Comparison of ENCODE assay signal across 19 mouse cellular contexts in genomic region chr4:48332453-48333051, GRCm38 (mm10). TPM values are rescaled to one million over a fixed set of nuclear protein-coding genes. Genes with fewer than 3 reads are reported as not detected.
DNase-seq lines count a peak whose midpoint lies in the region; ATAC-seq lines count a peak whose summit lies in the region.
"Had no signal": no experiment of that assay in that cellular context is flagged by ENCODE, and none has a peak within 500 bp of the region (broad histone marks: within the 10 kb centered on the region; RNA-seq: fewer than 3 reads in every experiment).

No protein-coding gene starts in this region.

- H3K27ac ChIP-seq in liver, embryonic 15.5 days (replicated peaks), result no peak overlapping the region
- H3K27ac ChIP-seq in liver, embryonic 11.5 days (ENCODE audit: low read depth, low read length), result no peak overlapping the region
- no peak overlapping the region for H3K27ac ChIP-seq in intestine, embryonic 15.5 days
- H3K27ac ChIP-seq: hindbrain, embryonic 13.5 days; neural tube, embryonic 12.5 days had no signal

- H3K36me3 ChIP-seq in liver, embryonic 15.5 days (replicated peaks), result no peaks in the 10 kb centered on the region
- no peaks in the 10 kb centered on the region for H3K36me3 ChIP-seq in liver, embryonic 11.5 days (ENCODE audit: control insufficient read depth, insufficient read depth, low read length)
- H3K36me3 ChIP-seq in intestine, embryonic 15.5 days, result no peaks in the 10 kb centered on the region
- H3K36me3 ChIP-seq: hindbrain, embryonic 13.5 days; neural tube, embryonic 12.5 days had no signal

- 0 out of 2 replicates have a peak, but pooled peaks have one; percentile 34 for ATAC-seq in liver, embryonic 15.5 days (ENCODE audit: insufficient read depth)
- no peak for ATAC-seq in liver, embryonic 11.5 days (replicated peaks; ENCODE audit: low FRiP score)
- ATAC-seq in intestine, embryonic 15.5 days, result peak; percentile 87
- ATAC-seq: activated CD4-positive, CD25-positive, alpha-beta regulatory T cell, adult 4 months; forebrain, embryonic 14.5 days had no signal

- no peaks in the 10 kb centered on the region for H3K4me1 ChIP-seq in liver, embryonic 15.5 days (replicated peaks)
- H3K4me1 ChIP-seq in liver, embryonic 11.5 days (replicated peaks; ENCODE audit: control insufficient read depth, insufficient read depth, low read length), result no peaks in the 10 kb centered on the region
- H3K4me1 ChIP-seq in intestine, embryonic 15.5 days (replicated peaks), result no peaks in the 10 kb centered on the region
- H3K4me1 ChIP-seq: megakaryocyte, embryonic 14.5 days; neural tube, embryonic 12.5 days had no signal

- DNase-seq in liver, embryonic 11.5 days (ENCODE audit: low spot score), result no peak
- peak; percentile 16 for DNase-seq in 3134 (ENCODE audit: extremely low read depth, insufficient read length, low spot score)
- DNase-seq in Muller cell, postnatal 12 days (ENCODE audit: inconsistent ontology term), result peak; percentile 41
- no peak for DNase-seq in thymus, postnatal 25 days
- DNase-seq in left cerebral cortex, postnatal 14 days (ENCODE audit: low spot score in 2 of 2), result no peak
- DNase-seq: cerebellum, adult 9-11 months; layer of hippocampus, postnatal 36 days; left cerebral cortex, postnatal 4 days; lung, embryonic 14.5 days; right cerebral cortex, postnatal 4 days; thymus, adult 2 months had no signal

- intact Hi-C loops in left cerebral cortex, postnatal 14 days (cut with DNase I), result no loop called here

- no peak overlapping the region for H3K4me2 ChIP-seq in liver, embryonic 15.5 days
- H3K4me2 ChIP-seq in liver, embryonic 11.5 days, result no peak overlapping the region
- no peak overlapping the region for H3K4me2 ChIP-seq in intestine, embryonic 15.5 days (replicated peaks)
- H3K4me2 ChIP-seq: hindbrain, embryonic 13.5 days; lung, embryonic 14.5 days; neural tube, embryonic 12.5 days had no signal

- no peak overlapping the region for H3K4me3 ChIP-seq in liver, embryonic 15.5 days (replicated peaks)
- no peak overlapping the region for H3K4me3 ChIP-seq in liver, embryonic 11.5 days (ENCODE audit: low read depth, low read length)
- no peak overlapping the region for H3K4me3 ChIP-seq in intestine, embryonic 15.5 days (replicated peaks)
- H3K4me3 ChIP-seq: hindbrain, embryonic 13.5 days; megakaryocyte, embryonic 14.5 days; neural tube, embryonic 12.5 days had no signal

- H3K9me3 ChIP-seq in liver, embryonic 15.5 days (replicated peaks), result no peaks in the 10 kb centered on the region
- H3K9me3 ChIP-seq in liver, embryonic 11.5 days (ENCODE audit: control insufficient read depth, low read length), result no peaks in the 10 kb centered on the region
- H3K9me3 ChIP-seq in intestine, embryonic 15.5 days, result no peaks in the 10 kb centered on the region
- H3K9me3 ChIP-seq: hindbrain, embryonic 13.5 days; megakaryocyte, embryonic 14.5 days; neural tube, embryonic 12.5 days had no signal

- no peaks in the 10 kb centered on the region for H3K27me3 ChIP-seq in liver, embryonic 15.5 days
- H3K27me3 ChIP-seq in liver, embryonic 11.5 days (replicated peaks; ENCODE audit: control insufficient read depth, insufficient read depth, low read length), result no peaks in the 10 kb centered on the region
- no peaks in the 10 kb centered on the region for H3K27me3 ChIP-seq in intestine, embryonic 15.5 days (replicated peaks)
- H3K27me3 ChIP-seq: CH12.LX; hindbrain, embryonic 13.5 days; megakaryocyte, embryonic 14.5 days; neural tube, embryonic 12.5 days had no signal

- H3K9ac ChIP-seq in liver, embryonic 15.5 days, result no peak overlapping the region
- H3K9ac ChIP-seq in liver, embryonic 11.5 days (ENCODE audit: low read depth, low read length), result no peak overlapping the region
- no peak overlapping the region for H3K9ac ChIP-seq in intestine, embryonic 15.5 days
- H3K9ac ChIP-seq: hindbrain, embryonic 13.5 days; lung, embryonic 14.5 days; neural tube, embryonic 12.5 days had no signal

- WGBS in liver, embryonic 15.5 days (ENCODE audit: insufficient replicate concordance), result 53% methylated on average over 6 of the region's 6 CpGs
- 78% methylated on average over 6 of the region's 6 CpGs for WGBS in liver, embryonic 11.5 days
- 65% methylated on average over 6 of the region's 6 CpGs for WGBS in intestine, embryonic 15.5 days

RNA-seq across cellular contexts. Expression of gene Invs, which starts 53.0 kb away (rescaled TPM):
- 1.9 TPM in 2 replicates for polyA plus RNA-seq in liver, embryonic 15.5 days (2015; fragmentation: Nextera tagmentation; extraction: Ambion mirVana)
- 4.9 and 5.4 TPM in 2 replicates for polyA plus RNA-seq in liver, embryonic 11.5 days (2014; fragmentation: Nextera tagmentation; extraction: Ambion mirVana)
- polyA plus RNA-seq in intestine, embryonic 15.5 days (2015; fragmentation: Nextera tagmentation; extraction: Ambion mirVana), result 6.6 and 6.8 TPM in 2 replicates
- total RNA-seq in left cerebral cortex, postnatal 14 days (2021), result 10 to 100 TPM in 1 of 2 experiments, 1 to 10 TPM in 1; 10.0 to 10.8 TPM

RNA-seq across cellular contexts. Expression of gene Erp44, which starts 53.2 kb away (rescaled TPM):
- 46.0 and 49.2 TPM in 2 replicates for polyA plus RNA-seq in liver, embryonic 15.5 days (2015; fragmentation: Nextera tagmentation; extraction: Ambion mirVana)
- 73.4 and 78.5 TPM in 2 replicates for polyA plus RNA-seq in liver, embryonic 11.5 days (2014; fragmentation: Nextera tagmentation; extraction: Ambion mirVana)
- polyA plus RNA-seq in intestine, embryonic 15.5 days (2015; fragmentation: Nextera tagmentation; extraction: Ambion mirVana), result 99.6 and 110 TPM in 2 replicates
- 10 to 100 TPM; 33.3 to 37.2 TPM for total RNA-seq in left cerebral cortex, postnatal 14 days (2021)

Comparison
In these comparisons a context has a peak if more than half of its experiments do, and no peak if none do; other contexts are left out.
1. DNase-seq: peak in 3134 (single experiment) and Muller cell, postnatal 12 days (single experiment); none in liver, embryonic 11.5 days (single experiment), thymus, postnatal 25 days (single experiment) and left cerebral cortex, postnatal 14 days (0 of 2).